Mouse (Mus musculus) thymus, adult 2 months (tissue): Measurements from ENCODE around the gene Hes5.

ENCODE experiments used
- CTCF ChIP-seq: fragments of 200-500 bp; IDR thresholded peaks from 2 replicates; pipeline ENCODE4 v1.5.1; 2012; ENCODE audit warnings: mild to moderate bottlenecking, control low read depth, low read length, moderate library complexity, borderline replicate concordance; ENCODE audit not compliant: control insufficient read depth, poor library complexity, insufficient read depth; ENCODE audit errors: extremely low read depth
- POLR2A ChIP-seq: fragments of 200-500 bp; IDR thresholded peaks from 2 replicates; pipeline ENCODE4 v1.6.1; 2012; ENCODE audit warnings: mild to moderate bottlenecking, low read length, control low read depth, moderate library complexity; ENCODE audit not compliant: control insufficient read depth, poor library complexity, insufficient read depth; ENCODE audit errors: extremely low read depth

DNA sequence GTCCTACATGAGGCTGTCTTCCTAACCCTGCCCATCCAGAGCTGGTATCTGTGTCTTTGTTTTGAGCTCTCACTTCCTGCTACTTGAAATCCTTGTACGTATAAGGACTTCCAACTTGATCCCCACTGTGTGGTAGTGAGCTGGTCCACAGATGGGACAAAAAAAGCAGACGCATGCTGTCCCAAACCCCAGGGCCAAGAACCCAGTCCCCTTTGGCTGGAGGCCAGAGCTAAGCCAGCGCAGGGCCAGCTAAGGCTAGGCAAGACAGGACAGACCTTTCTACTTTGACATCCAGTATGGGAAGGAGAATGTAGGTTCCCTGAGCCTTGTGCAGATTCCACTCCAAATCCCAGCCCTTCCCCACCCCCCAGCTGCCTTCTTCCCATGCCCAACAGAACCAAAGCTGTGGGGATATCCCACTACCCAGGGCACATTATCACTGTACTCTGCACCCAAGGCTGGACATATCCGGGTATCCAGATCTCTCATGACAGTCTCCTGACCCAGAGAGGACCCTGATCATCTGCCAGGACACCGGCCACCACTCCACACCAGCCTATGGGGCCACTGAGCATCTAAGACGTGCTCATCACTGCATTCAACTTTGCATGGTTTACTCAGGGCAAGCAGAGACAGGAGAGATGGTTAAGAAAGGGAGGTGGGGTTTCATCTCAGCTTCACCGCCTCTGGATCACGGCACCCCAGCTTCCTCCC, 50.7 kb downstream of the Hes5 start:
- TF ChIP-seq POLR2A (no peak), CTCF (no peak)
